In genomic region chr1:168709836-168710235, GRCm38 (mm10) we compare ENCODE assay signal across 11 mouse cellular contexts.
A peak's percentile ranks its signal among the peaks of the same experiment; 100 is the strongest.
DNase-seq lines count a peak whose midpoint lies in the region; ATAC-seq lines count a peak whose summit lies in the region.
"Had no signal": no experiment of that assay in that cellular context is flagged by ENCODE, and none has a peak within 500 bp of the region (broad histone marks: within the 10 kb centered on the region; RNA-seq: fewer than 3 reads in every experiment).

No protein-coding gene starts in this region.

- H3K36me3 ChIP-seq in heart, embryonic 15.5 days, result no peaks in the 10 kb centered on the region
- no peaks in the 10 kb centered on the region for H3K36me3 ChIP-seq in midbrain, embryonic 15.5 days (replicated peaks)
- no peaks in the 10 kb centered on the region for H3K36me3 ChIP-seq in midbrain, embryonic 13.5 days
- no peaks in the 10 kb centered on the region for H3K36me3 ChIP-seq in kidney, embryonic 15.5 days
- no peaks in the 10 kb centered on the region for H3K36me3 ChIP-seq in stomach, embryonic 15.5 days
- H3K36me3 ChIP-seq: forebrain, embryonic 10.5 days had no signal

- H3K9ac ChIP-seq in heart, embryonic 15.5 days, result no peak overlapping the region
- no peak overlapping the region for H3K9ac ChIP-seq in midbrain, embryonic 15.5 days
- no peak overlapping the region for H3K9ac ChIP-seq in midbrain, embryonic 13.5 days (replicated peaks)
- no peak overlapping the region for H3K9ac ChIP-seq in kidney, embryonic 15.5 days
- H3K9ac ChIP-seq in stomach, embryonic 15.5 days, result no peak overlapping the region

- H3K4me2 ChIP-seq in heart, embryonic 15.5 days, result peak overlapping the region; percentile 52
- no peak overlapping the region for H3K4me2 ChIP-seq in midbrain, embryonic 15.5 days
- no peak overlapping the region for H3K4me2 ChIP-seq in midbrain, embryonic 13.5 days (replicated peaks)
- peak overlapping the region; percentile 49 for H3K4me2 ChIP-seq in kidney, embryonic 15.5 days
- H3K4me2 ChIP-seq in stomach, embryonic 15.5 days, result peak overlapping the region; percentile 35

- peak overlapping the region; percentile 93 for H3K27ac ChIP-seq in heart, embryonic 15.5 days
- peak overlapping the region; percentile 62; the same call in 1 of the 2 replicates for H3K27ac ChIP-seq in midbrain, embryonic 15.5 days
- H3K27ac ChIP-seq in midbrain, embryonic 13.5 days, result no peak overlapping the region
- peak overlapping the region; percentile 95 for H3K27ac ChIP-seq in kidney, embryonic 15.5 days
- H3K27ac ChIP-seq in stomach, embryonic 15.5 days, result peak overlapping the region; percentile 92
- H3K27ac ChIP-seq: macrophage had no signal

- peaks cover 10% of the 10 kb centered on the region for H3K4me1 ChIP-seq in heart, embryonic 15.5 days (replicated peaks)
- peaks cover 13% of the 10 kb centered on the region for H3K4me1 ChIP-seq in midbrain, embryonic 15.5 days
- H3K4me1 ChIP-seq in midbrain, embryonic 13.5 days (replicated peaks), result peaks cover 17% of the 10 kb centered on the region
- H3K4me1 ChIP-seq in kidney, embryonic 15.5 days, result peaks cover 21% of the 10 kb centered on the region
- peaks cover 9% of the 10 kb centered on the region; the same call in 1 of the 2 replicates for H3K4me1 ChIP-seq in stomach, embryonic 15.5 days

- no peak for ATAC-seq in heart, embryonic 15.5 days (replicated peaks; ENCODE audit: insufficient number of reproducible peaks, insufficient read depth, low FRiP score, low read depth)
- ATAC-seq in midbrain, embryonic 15.5 days (replicated peaks), result no peak
- no peak for ATAC-seq in midbrain, embryonic 13.5 days
- ATAC-seq in kidney, embryonic 15.5 days (replicated peaks; ENCODE audit: low FRiP score), result no peak
- ATAC-seq in stomach, embryonic 15.5 days (ENCODE audit: insufficient read depth, low FRiP score, low read depth), result no peak
- ATAC-seq in megakaryocyte, adult 5-6 weeks (ENCODE audit: poor library complexity, severe bottlenecking), result no peak

- DNase-seq in heart, postnatal 36 days, result no peak
- DNase-seq in thymus, postnatal 4 days, result no peak
- DNase-seq: adrenal gland, postnatal 14 days had no signal

- 0 out of 2 replicates have a peak overlapping the region, but pooled peaks have one; percentile 18 for H3K4me3 ChIP-seq in heart, embryonic 15.5 days
- no peak overlapping the region for H3K4me3 ChIP-seq in midbrain, embryonic 15.5 days
- no peak overlapping the region for H3K4me3 ChIP-seq in midbrain, embryonic 13.5 days (replicated peaks)
- H3K4me3 ChIP-seq in kidney, embryonic 15.5 days (replicated peaks), result no peak overlapping the region
- H3K4me3 ChIP-seq in stomach, embryonic 15.5 days (replicated peaks), result no peak overlapping the region

- H3K27me3 ChIP-seq in heart, embryonic 15.5 days, result no peaks in the 10 kb centered on the region
- H3K27me3 ChIP-seq in midbrain, embryonic 15.5 days (replicated peaks), result no peaks in the 10 kb centered on the region
- H3K27me3 ChIP-seq in midbrain, embryonic 13.5 days, result no peaks in the 10 kb centered on the region
- H3K27me3 ChIP-seq in kidney, embryonic 15.5 days, result no peaks in the 10 kb centered on the region
- no peaks in the 10 kb centered on the region for H3K27me3 ChIP-seq in stomach, embryonic 15.5 days (replicated peaks)

- intact Hi-C loops in heart, postnatal 36 days (cut with DNase I), result no loop called here

- no peaks in the 10 kb centered on the region for H3K9me3 ChIP-seq in heart, embryonic 15.5 days (replicated peaks)
- no peaks in the 10 kb centered on the region for H3K9me3 ChIP-seq in midbrain, embryonic 15.5 days
- no peaks in the 10 kb centered on the region for H3K9me3 ChIP-seq in midbrain, embryonic 13.5 days
- no peaks in the 10 kb centered on the region for H3K9me3 ChIP-seq in kidney, embryonic 15.5 days (replicated peaks)
- no peaks in the 10 kb centered on the region for H3K9me3 ChIP-seq in stomach, embryonic 15.5 days
- H3K9me3 ChIP-seq: forebrain, embryonic 10.5 days had no signal

- 59% methylated on average over 2 of the region's 2 CpGs for WGBS in heart, embryonic 15.5 days
- WGBS in midbrain, embryonic 15.5 days, result 71% methylated on average over 2 of the region's 2 CpGs
- 80% methylated on average over 2 of the region's 2 CpGs for WGBS in midbrain, embryonic 13.5 days
- 57% methylated on average over 2 of the region's 2 CpGs for WGBS in kidney, embryonic 15.5 days
- WGBS in stomach, embryonic 15.5 days, result 44% methylated on average over 2 of the region's 2 CpGs

Comparison
In these comparisons a context has a peak if more than half of its experiments do, and no peak if none do; other contexts are left out.
1. H3K4me2 ChIP-seq: peak in heart, embryonic 15.5 days (single experiment), kidney, embryonic 15.5 days (single experiment) and stomach, embryonic 15.5 days (single experiment); none in midbrain, embryonic 15.5 days (single experiment) and midbrain, embryonic 13.5 days (single experiment).